ENCODE assay signal across 8 mouse cellular contexts in genomic region chr16:13902397-13902831, GRCm38 (mm10). TPM values are rescaled to one million over a fixed set of nuclear protein-coding genes. Genes with fewer than 3 reads are reported as not detected.
DNase-seq lines count a peak whose midpoint lies in the region; ATAC-seq and TF ChIP-seq lines count a peak whose summit lies in the region.

No protein-coding gene starts in this region.

- no peak for TF ChIP-seq POLR2A in bone marrow, adult 2 months (IDR thresholded peaks at IDR 0.05; ENCODE audit: borderline replicate concordance, control insufficient read depth, low read depth, low read length)

- H3K9ac ChIP-seq in lung, embryonic 14.5 days, result peak overlapping the region; percentile 92
- peak overlapping the region; percentile 82 for H3K9ac ChIP-seq in hindbrain, embryonic 11.5 days (ENCODE audit: low read depth, low read length)

- peak; percentile 62 for DNase-seq in lung, embryonic 14.5 days
- DNase-seq in lung, postnatal 10 days, result no peak
- no peak for DNase-seq in hindbrain, embryonic 11.5 days (ENCODE audit: low spot score)
- DNase-seq in frontal cortex, postnatal 14 days (ENCODE audit: low spot score in 2 of 2), result no peak
- no peak for DNase-seq in Muller cell, postnatal 12 days (ENCODE audit: inconsistent ontology term)
- no peak for DNase-seq in adrenal gland, adult (ENCODE audit: inconsistent age in 2 of 2, low spot score in 1 of 2)

- peak overlapping the region; percentile 97 for H3K4me3 ChIP-seq in lung, embryonic 14.5 days (ENCODE audit: low read depth, low read length)
- H3K4me3 ChIP-seq in bone marrow, adult 2 months (replicated peaks; ENCODE audit: control insufficient read depth, low read depth, low read length), result peak overlapping the region; percentile 79
- H3K4me3 ChIP-seq in hindbrain, embryonic 11.5 days (ENCODE audit: low read depth, low read length), result peak overlapping the region; percentile 83

- no peak for ATAC-seq in lung, embryonic 14.5 days (ENCODE audit: insufficient read depth)
- peak; percentile 67 for ATAC-seq in hindbrain, embryonic 11.5 days (ENCODE audit: low FRiP score)
- ATAC-seq in megakaryocyte, adult 5-6 weeks (ENCODE audit: poor library complexity, severe bottlenecking), result peak; percentile 13

- under 1% methylated on average over 28 of the region's 30 CpGs for WGBS in lung, embryonic 14.5 days
- WGBS in bone marrow, adult 2 months, result under 1% methylated on average over 30 of the region's 30 CpGs
- WGBS in hindbrain, embryonic 11.5 days, result 2% methylated on average over 30 of the region's 30 CpGs

- H3K27me3 ChIP-seq in lung, embryonic 14.5 days (ENCODE audit: insufficient read depth, low read length), result no peaks in the 10 kb centered on the region
- H3K27me3 ChIP-seq in hindbrain, embryonic 11.5 days (ENCODE audit: control insufficient read depth, insufficient read depth, low read length), result no peaks in the 10 kb centered on the region

- no peaks in the 10 kb centered on the region for H3K36me3 ChIP-seq in lung, embryonic 14.5 days (ENCODE audit: insufficient read depth)
- no peaks in the 10 kb centered on the region for H3K36me3 ChIP-seq in hindbrain, embryonic 11.5 days (ENCODE audit: control insufficient read depth, insufficient read depth, low read length)

- no peaks in the 10 kb centered on the region for H3K4me1 ChIP-seq in lung, embryonic 14.5 days (ENCODE audit: insufficient read depth)
- H3K4me1 ChIP-seq in bone marrow, adult 2 months (ENCODE audit: control insufficient read depth, insufficient read depth, low read length), result no peaks in the 10 kb centered on the region; the same call in 1 of the 2 replicates
- H3K4me1 ChIP-seq in hindbrain, embryonic 11.5 days (replicated peaks; ENCODE audit: control insufficient read depth, insufficient read depth, low read length), result no peaks in the 10 kb centered on the region

- peak overlapping the region; percentile 80 for H3K4me2 ChIP-seq in lung, embryonic 14.5 days
- H3K4me2 ChIP-seq in hindbrain, embryonic 11.5 days (replicated peaks; ENCODE audit: low read depth, low read length), result peak overlapping the region; percentile 61

- TF ChIP-seq CTCF in lung, embryonic 14.5 days (IDR thresholded peaks at IDR 0.05; ENCODE audit: low read depth), result no peak
- no peak for TF ChIP-seq CTCF in bone marrow, adult 2 months (IDR thresholded peaks at IDR 0.05; ENCODE audit: control insufficient read depth, insufficient read depth, low read length)

- no peaks in the 10 kb centered on the region for H3K9me3 ChIP-seq in lung, embryonic 14.5 days (ENCODE audit: low read depth, low read length)
- no peaks in the 10 kb centered on the region for H3K9me3 ChIP-seq in hindbrain, embryonic 11.5 days (ENCODE audit: control insufficient read depth, low read length)

- peak overlapping the region; percentile 83 for H3K27ac ChIP-seq in lung, embryonic 14.5 days (ENCODE audit: low read depth)
- H3K27ac ChIP-seq in bone marrow, adult 2 months (ENCODE audit: control insufficient read depth, insufficient read depth, low read depth, low read length, poor library complexity), result peak overlapping the region; percentile 53; the same call in 1 of the 2 replicates
- H3K27ac ChIP-seq in hindbrain, embryonic 11.5 days (ENCODE audit: low read depth, low read length), result peak overlapping the region; percentile 51

RNA-seq across cellular contexts. Expression of gene Pdxdc1, which starts 0.5 kb away (rescaled TPM):
- polyA plus RNA-seq in lung, embryonic 14.5 days (2014; fragmentation: Nextera tagmentation; extraction: Ambion mirVana), result 92.2 and 96.6 TPM in 2 replicates
- 34.1 and 70.8 TPM in 2 replicates for polyA plus RNA-seq in bone marrow, adult 2 months (2011; ENCODE audit: insufficient read depth, insufficient read length, low replicate concordance, missing spikeins)
- polyA plus RNA-seq in hindbrain, embryonic 11.5 days (2014; fragmentation: Nextera tagmentation; extraction: Ambion mirVana), result 74.0 and 80.1 TPM in 2 replicates
- 38.3 and 46.8 TPM in 2 replicates for total RNA-seq in megakaryocyte, adult 5-6 weeks (2015)
- total RNA-seq in megakaryocyte, adult 5-6 weeks (2017), result 44.7 and 56.9 TPM in 2 replicates

RNA-seq across cellular contexts. Expression of gene Mpv17l, which starts 0.5 kb away (rescaled TPM):
- polyA plus RNA-seq in lung, embryonic 14.5 days (2014; fragmentation: Nextera tagmentation; extraction: Ambion mirVana), result 5.9 and 7.8 TPM in 2 replicates
- 2.0 and 3.7 TPM in 2 replicates for polyA plus RNA-seq in bone marrow, adult 2 months (2011; ENCODE audit: insufficient read depth, insufficient read length, low replicate concordance, missing spikeins)
- 4.1 and 4.2 TPM in 2 replicates for polyA plus RNA-seq in hindbrain, embryonic 11.5 days (2014; fragmentation: Nextera tagmentation; extraction: Ambion mirVana)
- total RNA-seq in megakaryocyte, adult 5-6 weeks (2015), result 0.87 and 1.7 TPM in 2 replicates
- total RNA-seq in megakaryocyte, adult 5-6 weeks (2017), result 0.12 and 0.37 TPM in 2 replicates
